Mouse (Mus musculus): Measurements from ENCODE around the gene Pafah1b2. TPM values are rescaled to one million over a fixed set of nuclear protein-coding genes. Genes with fewer than 3 reads are reported as not detected.

Pafah1b2 gene
- polyA plus RNA-seq, 1 experiment, result 246 TPM

DNA sequence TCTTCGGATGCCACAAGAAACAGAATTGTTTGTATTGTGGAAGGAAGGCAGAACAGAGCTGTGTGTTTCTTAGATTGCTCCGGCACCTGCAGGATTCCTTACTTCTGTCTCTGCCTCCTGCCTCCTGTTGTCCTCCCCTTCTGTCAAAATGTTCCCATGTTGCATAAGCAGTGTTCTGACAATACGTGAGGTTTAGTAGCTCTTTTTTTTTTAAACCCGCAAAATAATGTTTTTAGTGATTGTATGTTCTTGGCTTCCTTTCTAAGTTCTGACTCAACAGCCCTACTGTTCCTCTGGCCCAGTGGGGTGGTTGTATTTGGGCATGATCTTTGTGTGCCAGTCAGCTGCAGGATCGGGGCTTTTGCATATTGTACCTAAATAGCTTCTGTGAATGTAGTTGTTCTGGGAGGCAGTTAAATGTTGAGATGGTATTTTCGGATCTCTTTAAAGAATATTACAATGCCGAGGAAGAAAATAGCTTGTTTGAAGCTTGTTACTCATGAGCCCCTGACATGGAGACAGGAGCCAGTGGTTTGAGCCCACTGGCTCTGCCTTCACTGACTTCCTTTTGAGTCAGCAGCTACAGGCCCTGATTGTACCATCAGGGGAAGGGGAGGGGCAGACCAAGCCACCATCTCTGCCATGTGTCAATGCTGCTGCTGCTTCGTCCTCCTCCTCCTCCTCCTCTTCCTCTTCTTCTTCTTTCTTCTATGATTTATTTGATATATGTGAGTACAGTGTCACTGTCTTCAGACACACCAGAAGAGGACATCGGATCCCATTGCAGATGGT, 13.8 kb upstream of the Pafah1b2 start:
- no peak for TF ChIP-seq POLR2A (IDR thresholded peaks at IDR 0.05; ENCODE audit: control insufficient read depth, low read depth, low read length)
- no peak for TF ChIP-seq CTCF (IDR thresholded peaks at IDR 0.05; ENCODE audit: control insufficient read depth, insufficient read depth, insufficient replicate concordance, low read depth, low read length)
- H3K27me3 ChIP-seq (ENCODE audit: control insufficient read depth, insufficient read depth, low read length), result no peaks in the 10 kb centered on the region
- no peak overlapping the region for H3K27ac ChIP-seq (ENCODE audit: control insufficient read depth, insufficient read depth, low read depth, low read length)
- peaks cover 3% of the 10 kb centered on the region for H3K4me1 ChIP-seq (ENCODE audit: control insufficient read depth, insufficient read depth, low read length)
- no peak overlapping the region for H3K4me3 ChIP-seq (ENCODE audit: control insufficient read depth, low read depth, low read length)
- H3K36me3 ChIP-seq (ENCODE audit: control insufficient read depth, insufficient read depth, low read length), result no peaks in the 10 kb centered on the region

DNA sequence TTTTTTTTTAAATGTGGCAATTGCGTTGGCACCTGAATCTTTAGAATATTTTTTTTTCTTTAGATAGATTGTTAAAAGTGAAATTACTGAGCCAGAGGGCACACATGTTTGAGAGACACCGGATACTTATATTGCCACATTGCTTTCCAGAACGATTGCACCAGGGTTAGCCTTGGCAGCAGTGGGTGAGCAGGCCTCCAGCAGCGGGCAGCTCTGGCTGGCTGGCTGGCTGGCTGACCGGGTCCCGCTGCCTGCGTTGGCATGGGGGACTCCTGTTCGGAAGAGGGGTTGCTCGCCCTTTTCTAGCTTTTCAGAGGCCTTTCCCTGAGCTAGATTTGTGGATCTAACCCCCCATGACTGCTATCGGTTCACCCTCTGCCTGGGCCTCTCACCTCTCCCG, 11.1 kb upstream of the Pafah1b2 start:
- H3K27ac ChIP-seq (ENCODE audit: control insufficient read depth, insufficient read depth, low read depth, low read length), result no peak overlapping the region
- H3K27me3 ChIP-seq (ENCODE audit: control insufficient read depth, insufficient read depth, low read length), result no peaks in the 10 kb centered on the region
- H3K36me3 ChIP-seq (ENCODE audit: control insufficient read depth, insufficient read depth, low read length), result no peaks in the 10 kb centered on the region
- no peak overlapping the region for H3K4me3 ChIP-seq (ENCODE audit: control insufficient read depth, low read depth, low read length)
- H3K4me1 ChIP-seq (ENCODE audit: control insufficient read depth, insufficient read depth, low read length), result no peaks in the 10 kb centered on the region
- TF ChIP-seq CTCF (IDR thresholded peaks at IDR 0.05; ENCODE audit: control insufficient read depth, insufficient read depth, insufficient replicate concordance, low read depth, low read length), result no peak
- no peak for TF ChIP-seq POLR2A (IDR thresholded peaks at IDR 0.05; ENCODE audit: control insufficient read depth, low read depth, low read length)

DNA sequence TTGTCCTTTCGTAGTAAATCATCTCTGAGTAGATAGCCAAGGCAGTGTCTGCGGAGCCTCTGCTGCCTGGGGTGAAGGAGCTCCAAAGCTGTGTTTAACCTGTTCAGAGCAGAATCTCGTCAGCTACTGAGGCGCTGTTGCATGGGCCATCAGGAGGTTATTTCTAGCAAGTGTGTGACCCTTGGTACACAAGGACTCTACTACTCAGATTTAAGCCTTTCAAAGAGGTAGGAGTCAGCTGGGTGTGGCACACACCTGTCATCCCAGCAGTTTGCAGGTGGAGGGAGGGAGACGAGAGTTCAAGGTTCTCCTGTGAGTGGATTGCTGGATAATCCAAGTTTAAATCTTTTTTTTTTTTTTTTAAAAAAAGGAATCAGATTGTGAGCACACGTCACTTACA, 7.5 kb upstream of the Pafah1b2 start:
- no peaks in the 10 kb centered on the region for H3K36me3 ChIP-seq (ENCODE audit: control insufficient read depth, insufficient read depth, low read length)
- H3K27ac ChIP-seq (ENCODE audit: control insufficient read depth, insufficient read depth, low read depth, low read length), result no peak overlapping the region
- H3K27me3 ChIP-seq (ENCODE audit: control insufficient read depth, insufficient read depth, low read length), result no peaks in the 10 kb centered on the region
- TF ChIP-seq CTCF (IDR thresholded peaks at IDR 0.05; ENCODE audit: control insufficient read depth, insufficient read depth, insufficient replicate concordance, low read depth, low read length), result no peak
- no peak for TF ChIP-seq POLR2A (IDR thresholded peaks at IDR 0.05; ENCODE audit: control insufficient read depth, low read depth, low read length)
- peaks cover 8% of the 10 kb centered on the region for H3K4me1 ChIP-seq (ENCODE audit: control insufficient read depth, insufficient read depth, low read length)
- no peak overlapping the region for H3K4me3 ChIP-seq (ENCODE audit: control insufficient read depth, low read depth, low read length)

DNA sequence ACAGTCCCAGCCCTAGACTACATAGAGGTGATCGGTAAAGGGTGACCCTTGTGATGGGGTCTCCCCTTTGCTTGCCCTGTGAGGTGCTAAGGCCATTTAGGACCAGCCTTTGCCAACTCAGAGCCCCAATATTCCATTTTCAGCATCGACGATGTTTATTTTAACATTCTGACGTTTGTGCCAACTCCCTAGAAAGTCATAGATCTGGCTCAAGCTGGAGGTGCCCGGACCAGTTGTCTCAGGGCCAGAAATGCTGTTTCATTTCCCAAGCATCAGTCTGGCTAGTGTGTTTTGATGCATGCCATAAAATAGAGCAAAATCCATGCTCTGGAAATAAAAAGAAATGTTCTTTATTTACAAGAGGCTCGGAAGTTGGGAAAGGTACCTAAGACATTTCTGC, 5.8 kb upstream of the Pafah1b2 start:
- H3K36me3 ChIP-seq (ENCODE audit: control insufficient read depth, insufficient read depth, low read length), result no peaks in the 10 kb centered on the region
- no peak overlapping the region for H3K4me3 ChIP-seq (ENCODE audit: control insufficient read depth, low read depth, low read length)
- TF ChIP-seq POLR2A (IDR thresholded peaks at IDR 0.05; ENCODE audit: control insufficient read depth, low read depth, low read length), result no peak
- TF ChIP-seq CTCF (IDR thresholded peaks at IDR 0.05; ENCODE audit: control insufficient read depth, insufficient read depth, insufficient replicate concordance, low read depth, low read length), result no peak
- no peaks in the 10 kb centered on the region for H3K27me3 ChIP-seq (ENCODE audit: control insufficient read depth, insufficient read depth, low read length)
- H3K4me1 ChIP-seq (ENCODE audit: control insufficient read depth, insufficient read depth, low read length), result peaks cover 18% of the 10 kb centered on the region
- 0 out of 2 replicates have a peak overlapping the region, but pooled peaks have one; percentile 13 for H3K27ac ChIP-seq (ENCODE audit: control insufficient read depth, insufficient read depth, low read depth, low read length)

DNA sequence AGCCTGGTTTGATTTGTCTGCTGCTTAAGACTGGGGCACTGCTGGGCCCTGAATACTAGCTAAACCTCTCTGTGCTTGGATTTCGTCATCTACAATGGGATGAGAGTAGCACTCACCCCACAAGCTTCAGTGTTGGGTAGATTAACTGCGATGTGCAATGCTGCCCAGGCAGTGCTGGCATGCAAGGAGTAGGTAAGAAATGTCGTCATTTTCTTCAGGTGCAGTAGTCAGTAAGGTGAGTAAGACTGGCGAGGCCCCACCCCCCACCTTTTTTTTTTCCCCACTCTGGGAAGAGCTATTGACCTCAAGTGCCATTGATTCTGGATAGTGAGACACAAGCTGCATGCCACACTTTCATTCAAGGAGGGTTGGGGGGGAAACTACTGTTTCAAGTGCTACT, 3.9 kb upstream of the Pafah1b2 start:
- Histone ChIP-seq H3K4me1 (ENCODE audit: control insufficient read depth, insufficient read depth, low read length) (peaks cover 19% of the 10 kb centered on the region), H3K27ac (ENCODE audit: control insufficient read depth, insufficient read depth, low read depth, low read length) (no peak overlapping the region), H3K27me3 (ENCODE audit: control insufficient read depth, insufficient read depth, low read length) (no peaks in the 10 kb centered on the region), H3K4me3 (ENCODE audit: control insufficient read depth, low read depth, low read length) (no peak overlapping the region), H3K36me3 (ENCODE audit: control insufficient read depth, insufficient read depth, low read length) (no peaks in the 10 kb centered on the region)
- TF ChIP-seq POLR2A (IDR thresholded peaks at IDR 0.05; ENCODE audit: control insufficient read depth, low read depth, low read length) (no peak), CTCF (IDR thresholded peaks at IDR 0.05; ENCODE audit: control insufficient read depth, insufficient read depth, insufficient replicate concordance, low read depth, low read length) (no peak)

DNA sequence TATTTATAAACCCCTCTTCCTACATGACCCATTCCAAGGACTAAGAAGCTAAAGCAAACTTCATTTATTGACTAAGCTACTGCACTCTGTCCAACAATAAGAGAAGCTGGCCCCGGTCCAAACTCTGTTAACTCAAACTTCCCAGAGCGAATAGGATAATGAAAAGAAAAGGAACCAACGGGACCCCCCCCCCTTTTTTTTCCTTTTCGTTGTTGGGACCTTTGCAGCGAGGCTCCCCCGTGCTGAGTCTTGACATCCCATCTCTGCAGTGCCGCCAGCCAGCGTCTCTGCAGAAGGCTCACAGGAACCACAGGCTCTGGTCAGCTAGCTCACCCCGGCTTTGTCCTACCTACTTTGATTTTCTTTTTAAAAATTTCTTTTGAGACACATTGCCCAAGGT, 3.3 kb upstream of the Pafah1b2 start:
- Histone ChIP-seq H3K27me3 (ENCODE audit: control insufficient read depth, insufficient read depth, low read length) (no peaks in the 10 kb centered on the region), H3K27ac (ENCODE audit: control insufficient read depth, insufficient read depth, low read depth, low read length) (no peak overlapping the region), H3K4me3 (ENCODE audit: control insufficient read depth, low read depth, low read length) (no peak overlapping the region), H3K36me3 (ENCODE audit: control insufficient read depth, insufficient read depth, low read length) (no peaks in the 10 kb centered on the region), H3K4me1 (ENCODE audit: control insufficient read depth, insufficient read depth, low read length) (peaks cover 19% of the 10 kb centered on the region)
- no peak for TF ChIP-seq POLR2A (IDR thresholded peaks at IDR 0.05; ENCODE audit: control insufficient read depth, low read depth, low read length)
- TF ChIP-seq CTCF (IDR thresholded peaks at IDR 0.05; ENCODE audit: control insufficient read depth, insufficient read depth, insufficient replicate concordance, low read depth, low read length), result no peak

DNA sequence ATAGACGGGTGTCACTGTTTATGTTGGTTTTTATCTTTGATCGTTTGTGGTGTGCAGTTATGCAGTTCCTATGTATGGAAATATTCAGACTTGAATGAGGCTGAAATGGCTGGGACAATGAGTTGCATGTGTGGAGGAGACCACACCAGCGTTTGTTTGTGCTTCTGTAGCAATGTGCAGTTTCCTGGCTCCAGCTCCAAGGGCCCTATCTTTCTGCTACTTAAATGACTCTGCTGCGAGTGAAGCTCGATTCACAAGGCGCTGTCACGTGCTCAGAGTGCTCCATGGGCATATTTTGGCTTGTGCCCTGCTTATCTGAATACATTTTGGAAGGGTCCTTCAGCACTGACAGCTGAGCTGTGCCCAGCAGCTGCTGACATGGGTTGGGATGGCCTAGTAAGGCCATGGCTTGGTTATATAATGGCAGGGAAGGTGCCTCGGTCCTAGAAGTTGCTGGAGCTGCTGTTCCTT, 2.6 kb upstream of the Pafah1b2 start:
- no peaks in the 10 kb centered on the region for H3K27me3 ChIP-seq (ENCODE audit: control insufficient read depth, insufficient read depth, low read length)
- no peak overlapping the region for H3K27ac ChIP-seq (ENCODE audit: control insufficient read depth, insufficient read depth, low read depth, low read length)
- H3K36me3 ChIP-seq (ENCODE audit: control insufficient read depth, insufficient read depth, low read length), result no peaks in the 10 kb centered on the region; the same call in 1 of the 2 replicates
- no peak overlapping the region; the same call in 1 of the 2 replicates for H3K4me3 ChIP-seq (ENCODE audit: control insufficient read depth, low read depth, low read length)
- H3K4me1 ChIP-seq (ENCODE audit: control insufficient read depth, insufficient read depth, low read length), result peaks cover 19% of the 10 kb centered on the region
- TF ChIP-seq POLR2A (IDR thresholded peaks at IDR 0.05; ENCODE audit: control insufficient read depth, low read depth, low read length) (no peak), CTCF (IDR thresholded peaks at IDR 0.05; ENCODE audit: control insufficient read depth, insufficient read depth, insufficient replicate concordance, low read depth, low read length) (no peak)
